Mouse (Mus musculus): ENCODE results near the gene Gm11077. TPM values are rescaled to one million over a fixed set of nuclear protein-coding genes. Genes with fewer than 3 reads are reported as not detected.

The Gm11077 gene
- polyA plus RNA-seq, 1 experiment from 2014 or later, result not detected

GRCm38 (mm10) chr6:140800587-140800986, 71.5 kb downstream of the Gm11077 start:
- Histone ChIP-seq H3K4me3 (replicated peaks) (no peak overlapping the region), H3K9me3 (peaks cover 3% of the 10 kb centered on the region; the same call in 1 of the 2 replicates), H3K9ac (replicated peaks) (no peak overlapping the region), H3K27ac (no peak overlapping the region), H3K4me1 (replicated peaks) (no peaks in the 10 kb centered on the region), H3K36me3 (no peaks in the 10 kb centered on the region), H3K27me3 (no peaks in the 10 kb centered on the region), H3K4me2 (replicated peaks) (no peak overlapping the region)
- ATAC-seq, result no peak
- WGBS, result 86% methylated on average over 4 of the region's 4 CpGs

Other genes starting within 250 kb of the Gm11077 start
- gene Aebp2, start 106.6 kb upstream of the Gm11077 start, polyA plus RNA-seq (2015; fragmentation: Nextera tagmentation; extraction: Ambion mirVana), result 11.3 and 11.7 TPM in 2 replicates

All from midbrain, embryonic 13.5 days (tissue).